Comparison of ENCODE assay signal across 29 mouse cellular contexts in the genomic region with DNA sequence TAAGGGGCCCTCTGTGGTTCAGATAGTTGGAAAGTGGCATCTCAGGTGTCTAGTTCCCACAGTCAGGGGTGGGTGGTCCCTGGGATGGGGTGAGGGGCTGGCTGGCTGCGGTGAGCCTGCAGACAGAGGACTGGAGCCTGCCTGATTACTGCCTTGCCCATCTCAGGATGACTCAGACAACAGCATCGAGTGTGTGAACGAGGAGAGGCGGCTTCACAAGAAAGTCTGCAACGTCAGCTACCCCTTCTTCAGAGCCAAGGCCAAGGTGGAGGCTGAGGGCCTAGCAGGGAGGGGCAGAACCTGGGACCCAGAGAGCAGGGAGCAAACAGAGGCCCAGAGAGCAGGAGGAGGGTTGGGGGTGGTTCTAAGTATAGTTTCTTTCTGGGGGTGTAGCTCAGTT.
"Had no signal": no experiment of that assay in that cellular context is flagged by ENCODE, and none has a peak within 500 bp of the region (broad histone marks: within the 10 kb centered on the region; RNA-seq: fewer than 3 reads in every experiment).

No protein-coding gene starts in this region.

- H3K9ac ChIP-seq: heart, embryonic 13.5 days; heart, embryonic 15.5 days; hindbrain, embryonic 12.5 days; hindbrain, embryonic 14.5 days; intestine, embryonic 15.5 days; limb, embryonic 12.5 days; liver, embryonic 13.5 days; liver, embryonic 15.5 days had no signal

- ATAC-seq: hindbrain, embryonic 16.5 days; inflammation-experienced regulatory T-cells, adult 6 months; intestine, embryonic 15.5 days; intestine, postnatal 0 days had no signal

- DNase-seq: gastrocnemius, adult 2 months; gastrocnemius, postnatal 10 days; gastrocnemius, postnatal 25 days; heart, adult 2 months; heart, postnatal 14 days; heart, postnatal 4 days; kidney, adult 18-20 months; kidney, adult 8-10 months; kidney, postnatal 10 days; kidney, postnatal 25 days; kidney, postnatal 4 days; layer of hippocampus, adult 9-11 months; liver; liver, embryonic 13.5 days had no signal

- H3K36me3 ChIP-seq: heart, embryonic 13.5 days; heart, embryonic 15.5 days; hindbrain, embryonic 10.5 days; hindbrain, embryonic 12.5 days; intestine, embryonic 15.5 days; limb, embryonic 10.5 days; liver, embryonic 13.5 days; liver, embryonic 15.5 days had no signal

- H3K27me3 ChIP-seq: intestine, embryonic 15.5 days; limb, embryonic 12.5 days; liver, embryonic 15.5 days had no signal

- H3K4me3 ChIP-seq: gastrocnemius, adult 2 months; heart, adult 2 months; heart, embryonic 13.5 days; heart, embryonic 15.5 days; hindbrain, embryonic 10.5 days; hindbrain, embryonic 12.5 days; intestine, embryonic 15.5 days; left cerebral cortex, adult 2 months; limb, embryonic 10.5 days; limb, embryonic 12.5 days; liver, embryonic 13.5 days; liver, embryonic 15.5 days had no signal

- H3K27ac ChIP-seq: gastrocnemius, adult 2 months; heart, adult 2 months; heart, embryonic 13.5 days; heart, embryonic 15.5 days; hindbrain, embryonic 10.5 days; hindbrain, embryonic 12.5 days; hindbrain, embryonic 14.5 days; intestine, embryonic 15.5 days; left cerebral cortex, adult 2 months; limb, embryonic 10.5 days; limb, embryonic 12.5 days; liver, embryonic 13.5 days; liver, embryonic 15.5 days had no signal

- H3K4me1 ChIP-seq: hindbrain, embryonic 12.5 days; intestine, embryonic 15.5 days; limb, embryonic 12.5 days; liver, embryonic 13.5 days; liver, embryonic 15.5 days had no signal

- H3K9me3 ChIP-seq: heart, embryonic 13.5 days; heart, embryonic 15.5 days; hindbrain, embryonic 10.5 days; hindbrain, embryonic 12.5 days; intestine, embryonic 15.5 days; limb, embryonic 10.5 days; limb, embryonic 12.5 days; liver, embryonic 13.5 days; liver, embryonic 15.5 days had no signal

- H3K4me2 ChIP-seq: heart, embryonic 11.5 days; heart, embryonic 13.5 days; heart, embryonic 15.5 days; hindbrain, embryonic 12.5 days; hindbrain, embryonic 14.5 days; intestine, embryonic 15.5 days; limb, embryonic 12.5 days; liver, embryonic 11.5 days; liver, embryonic 13.5 days; liver, embryonic 15.5 days had no signal
